Mouse (Mus musculus) MEL (cell line): ENCODE results near the gene Tnfaip6.

Experiments
- CTCF ChIP-seq, 3 experiments: IDR thresholded peaks in 2 of 3; conservative IDR thresholded peaks in 1 of 3; 2 replicates each; pipeline ENCODE4 v1.5.1; 2011 to 2012; ENCODE audit warnings: low read length in 3 of 3, low read depth in 2 of 3, mild to moderate bottlenecking in 2 of 3, improper control_type of control experiment in 1 of 3, inconsistent platforms in 1 of 3, mixed read lengths in 1 of 3, moderate library complexity in 1 of 3; ENCODE audit not compliant: control insufficient read depth in 1 of 3, insufficient read depth in 1 of 3, poor library complexity in 1 of 3, severe bottlenecking in 1 of 3
- POLR2A ChIP-seq, 2 experiments: IDR thresholded peaks; 2 replicates each; pipeline ENCODE4 v1.6.1; 2011 to 2012; ENCODE audit warnings: low read length in 2 of 2, mild to moderate bottlenecking in 2 of 2, control low read depth in 1 of 2, improper control_type of control experiment in 1 of 2, low read depth in 1 of 2, moderate library complexity in 1 of 2; ENCODE audit not compliant: control insufficient read depth in 1 of 2, insufficient read depth in 1 of 2, poor library complexity in 1 of 2
- POLR2AphosphoS5 ChIP-seq: IDR thresholded peaks from 2 replicates; pipeline ENCODE4 v1.6.1; 2012; ENCODE audit warnings: low read depth, borderline replicate concordance, mild to moderate bottlenecking, inconsistent platforms, low read length, moderate library complexity, mixed read lengths
- SIN3A ChIP-seq: IDR thresholded peaks from 2 replicates; pipeline ENCODE4 v1.6.1; 2012; ENCODE audit warnings: low read length, improper control_type of control experiment, inconsistent platforms
- ZMIZ1 ChIP-seq: IDR thresholded peaks from 2 replicates; pipeline ENCODE4 v1.6.1; 2012; ENCODE audit warnings: low read depth, mild to moderate bottlenecking, inconsistent platforms, low read length, improper control_type of control experiment, moderate library complexity

DNA sequence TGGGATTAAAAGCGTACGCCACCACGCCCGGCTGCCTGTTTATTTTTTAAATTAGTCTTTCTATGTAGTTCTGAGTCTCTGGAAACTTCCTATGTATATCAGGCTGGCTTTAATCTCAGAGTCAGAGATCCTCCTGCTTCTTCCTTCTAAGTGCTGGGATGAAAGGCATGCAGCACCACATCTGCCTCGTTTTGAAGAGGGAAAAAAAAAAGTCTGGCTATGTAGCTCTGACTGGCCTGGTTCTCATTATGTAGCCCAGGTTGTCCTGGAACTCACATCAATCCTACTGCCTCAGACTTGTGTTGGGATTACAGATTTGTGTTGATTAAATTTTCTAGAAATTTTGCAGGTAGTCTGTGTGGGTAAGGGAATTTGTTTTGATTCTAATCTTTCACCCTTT is 33.0 kb downstream of the Tnfaip6 start:
- no peak for TF ChIP-seq CTCF (IDR thresholded peaks at IDR 0.05 in 2 of 3, conservative IDR thresholded peaks at IDR 0.05 in 1 of 3; ENCODE audit: control insufficient read depth in 1 of 3, insufficient read depth in 1 of 3, low read depth in 2 of 3, low read length in 3 of 3, poor library complexity in 1 of 3, severe bottlenecking in 1 of 3)
- no peak for TF ChIP-seq POLR2A (IDR thresholded peaks at IDR 0.05; ENCODE audit: control insufficient read depth in 1 of 2, insufficient read depth in 1 of 2, low read depth in 1 of 2, low read length in 2 of 2, poor library complexity in 1 of 2)
- TF ChIP-seq POLR2AphosphoS5 = no peak
- no peak for TF ChIP-seq ZMIZ1
- TF ChIP-seq SIN3A = no peak
